Mouse (Mus musculus): ENCODE results near the gene Tcf23.

GRCm38 (mm10) chr5:31015913-31016312 lies 47.5 kb downstream of the Tcf23 start:
- TF ChIP-seq POLR2A (IDR thresholded peaks at IDR 0.05; ENCODE audit: low read depth, low read length) (no peak), CTCF (IDR thresholded peaks at IDR 0.05; ENCODE audit: borderline replicate concordance, insufficient read depth, low read length) (no peak)

Measured in embryonic fibroblast, embryonic 13.5 days (primary cell).